Mouse (Mus musculus): Measurements from ENCODE around the gene Phc1.
A peak's percentile ranks its signal among the peaks of the same experiment; 100 is the strongest.
"Not testable (repeated sequence)": the region's sequence is repeated elsewhere in the genome, so short reads cannot be mapped to it uniquely, and the experiment has no call there.

Phc1 gene

DNA sequence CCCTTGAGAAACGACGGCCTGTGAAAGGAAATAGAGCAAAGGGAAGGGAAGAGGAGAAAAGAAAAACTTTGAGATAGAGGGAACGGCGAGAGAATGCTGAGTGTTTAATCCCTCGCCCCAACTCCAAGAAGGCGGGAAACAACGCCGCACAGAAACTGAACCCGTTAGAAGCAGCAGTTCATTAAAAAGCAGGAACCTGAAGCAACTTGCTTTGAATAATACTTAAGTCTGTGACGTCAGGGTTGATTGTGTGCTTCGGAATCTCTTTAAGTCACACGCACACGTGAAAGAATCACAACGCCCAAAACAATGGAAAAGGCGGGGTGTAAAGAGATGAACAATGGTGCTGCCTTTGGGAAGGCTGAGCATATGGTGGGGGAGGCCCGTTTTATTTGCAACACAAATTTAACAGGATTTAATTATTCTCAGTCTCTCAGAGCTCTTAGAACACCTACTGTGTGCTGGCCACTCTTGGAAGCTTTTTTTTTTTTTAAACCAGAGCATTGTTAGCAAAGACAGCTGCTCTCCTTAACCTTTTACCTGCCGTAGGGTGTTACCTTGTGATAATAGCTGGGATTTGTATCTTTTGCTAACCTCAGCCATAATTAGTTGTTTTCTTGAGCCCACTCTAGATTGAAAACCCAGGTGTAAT is at the start of gene Phc1:
Gene Phc1 (minus strand): TSS at position 213 of the 652 bp plus-strand sequence.
- peak; percentile 33 to 51 for DNase-seq (ENCODE audit: low read depth in 2 of 2, low spot score in 2 of 2)

DNA sequence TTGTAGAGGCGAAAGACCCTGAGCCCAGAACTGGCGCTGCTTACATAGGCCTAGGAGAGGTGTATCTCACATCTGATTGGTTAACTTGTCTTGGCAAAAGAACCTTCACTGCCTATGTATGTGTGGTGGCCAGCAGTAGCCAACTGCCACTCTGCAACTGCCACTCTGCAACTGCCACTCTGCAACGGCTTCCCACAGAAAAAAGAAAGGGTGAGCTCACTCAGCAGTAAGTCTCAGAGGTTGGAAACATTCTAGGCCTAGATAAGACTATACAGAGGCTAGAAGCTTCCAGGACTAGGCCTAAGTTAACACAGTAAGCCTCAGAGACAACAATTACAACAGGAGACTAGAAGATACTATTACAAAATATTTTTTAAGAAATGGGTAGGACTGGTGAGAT is 49.6 kb upstream of the Phc1 start:
- DNase-seq (ENCODE audit: low read depth in 2 of 2, low spot score in 2 of 2) = not testable (repeated sequence)

DNA sequence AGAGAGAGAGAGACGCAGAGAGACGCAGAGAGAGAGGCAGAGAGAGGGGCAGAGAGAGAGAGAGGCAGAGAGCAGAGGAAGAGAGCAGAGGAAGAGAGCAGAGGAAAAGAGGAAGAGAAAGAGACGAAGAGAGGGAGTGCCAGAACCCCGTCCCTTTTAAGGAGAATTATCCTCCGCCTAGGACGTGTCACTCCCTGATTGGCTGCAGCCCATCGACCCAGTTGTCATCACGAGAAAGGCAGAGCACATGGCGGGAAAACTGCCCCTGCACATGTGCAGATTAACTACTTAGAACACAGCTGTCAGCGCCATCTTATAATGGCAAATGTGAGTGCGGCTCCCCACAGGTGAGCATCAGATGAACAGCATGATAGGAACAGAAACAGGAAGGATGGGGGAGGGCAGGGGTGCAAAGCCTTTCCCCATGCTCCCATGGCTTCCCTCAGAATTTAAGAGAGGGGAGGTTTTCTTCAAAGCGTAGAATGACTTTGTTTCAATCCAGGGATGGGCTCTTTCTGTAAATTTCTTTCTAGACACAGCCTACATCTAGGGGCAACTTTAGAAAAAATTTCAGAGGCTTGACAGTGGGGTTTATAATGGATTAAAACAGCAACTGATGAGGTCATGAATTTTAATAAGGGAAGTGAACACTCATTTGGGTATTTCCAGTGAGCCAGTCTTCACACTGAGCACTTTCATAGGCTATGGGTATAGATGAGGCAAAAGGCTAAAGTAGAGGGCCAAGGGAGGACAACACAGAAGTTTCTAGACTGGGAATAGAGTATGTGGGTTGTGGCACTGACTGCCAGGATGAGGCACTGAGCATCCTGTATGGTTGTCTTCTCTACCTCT is 47.0 kb upstream of the Phc1 start:
- DNase-seq (ENCODE audit: low read depth in 2 of 2, low spot score in 2 of 2) = not testable (repeated sequence)

DNA sequence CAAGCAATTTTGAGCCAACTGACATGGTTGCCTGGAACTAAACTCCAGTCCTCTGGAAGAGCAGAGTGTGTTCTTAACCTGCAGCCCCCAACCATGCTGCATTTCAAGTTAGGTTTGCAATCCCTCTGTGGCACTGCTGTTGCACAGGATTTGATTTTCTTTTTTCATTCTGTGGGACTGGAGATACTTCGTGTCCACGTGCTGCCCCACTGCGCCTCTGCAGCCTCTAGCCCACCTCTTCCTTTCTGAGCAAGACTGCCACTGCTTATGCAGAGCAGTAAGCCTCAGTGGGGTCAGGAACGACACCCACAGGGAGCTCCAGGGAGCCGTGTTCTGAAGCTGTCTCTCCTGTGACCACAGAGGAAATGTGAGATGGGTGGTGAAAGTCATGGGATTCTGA is 45.4 kb upstream of the Phc1 start:
- no peak for DNase-seq (ENCODE audit: low read depth in 2 of 2, low spot score in 2 of 2)

DNA sequence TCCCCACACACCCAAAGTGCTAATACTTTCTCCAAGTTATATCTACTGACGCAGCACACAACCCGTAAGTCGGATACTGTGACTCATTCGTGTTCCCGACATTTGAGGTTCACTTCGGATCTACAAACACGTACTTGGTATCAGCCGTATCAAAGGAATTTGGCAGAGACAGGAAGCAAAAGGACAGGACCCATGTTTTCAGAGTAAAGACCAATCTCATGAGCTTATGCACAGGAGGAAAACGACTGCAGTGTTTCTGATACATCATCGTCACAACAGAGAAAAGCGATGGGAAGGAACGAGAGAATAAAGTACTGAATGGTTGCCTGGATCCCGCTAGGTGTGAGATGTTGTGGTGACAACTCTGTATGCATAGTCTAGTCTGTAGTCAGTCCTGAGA is 44.5 kb upstream of the Phc1 start:
- no peak for DNase-seq (ENCODE audit: low read depth in 2 of 2, low spot score in 2 of 2)

DNA sequence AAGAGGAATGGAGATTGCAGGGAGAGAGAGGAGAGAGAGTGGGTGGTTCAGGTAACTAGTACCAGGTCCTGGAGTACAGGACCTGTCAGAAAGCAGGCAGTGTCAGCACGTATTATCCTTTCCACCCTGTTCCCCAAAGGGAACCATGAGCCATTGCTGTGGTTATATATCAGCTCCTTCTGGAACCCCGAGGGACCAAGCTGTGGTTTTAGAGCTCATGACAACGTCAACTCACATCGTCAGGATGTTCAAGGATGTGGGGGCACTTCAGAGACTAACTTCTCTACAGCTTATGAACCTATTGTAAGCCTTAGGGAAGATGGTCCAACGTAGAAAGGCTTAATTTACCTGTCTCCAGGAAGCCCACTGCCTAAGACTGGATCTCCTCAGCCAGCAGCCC is 42.9 kb upstream of the Phc1 start:
- no peak for DNase-seq (ENCODE audit: low read depth in 2 of 2, low spot score in 2 of 2)

DNA sequence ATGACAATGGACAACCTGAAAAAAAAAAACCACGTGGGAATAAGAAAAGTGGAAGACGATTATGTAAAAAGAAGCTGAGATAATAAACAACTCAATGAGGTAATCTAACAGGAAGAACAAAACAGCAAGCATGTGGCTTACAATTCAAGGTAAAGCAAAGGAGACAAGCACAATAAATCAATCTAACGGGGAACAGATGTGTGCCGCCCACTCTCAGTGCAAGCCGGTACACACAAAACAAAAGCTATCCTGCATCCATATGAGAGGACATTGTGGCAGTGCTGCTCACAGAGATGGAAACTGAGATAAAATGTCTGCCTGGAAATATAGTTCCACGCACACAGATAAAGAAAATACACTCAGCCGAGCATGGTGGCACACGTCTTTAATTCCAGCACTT is 41.7 kb upstream of the Phc1 start:
- DNase-seq (ENCODE audit: low read depth in 2 of 2, low spot score in 2 of 2) = no peak

DNA sequence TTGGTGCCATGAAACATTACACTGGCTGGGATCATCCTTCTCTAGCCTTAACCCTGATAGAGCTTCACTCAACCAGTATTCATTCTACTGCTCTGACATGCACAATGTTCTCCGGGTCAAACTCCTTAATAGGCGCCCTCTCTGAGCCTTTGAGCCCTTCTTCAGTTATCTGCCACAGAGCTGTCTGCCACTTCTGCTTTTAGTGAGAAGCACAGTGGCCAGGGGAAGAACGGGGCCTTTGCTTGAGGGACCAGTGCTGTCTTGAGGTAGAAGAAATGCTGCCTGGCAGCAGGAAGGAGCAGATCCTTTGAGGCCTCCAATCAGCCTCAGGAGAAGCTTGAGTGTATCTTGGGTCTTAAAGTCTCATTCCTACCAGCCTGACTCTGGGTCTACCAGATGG is 27.9 kb upstream of the Phc1 start:
- no peak for DNase-seq (ENCODE audit: low read depth in 2 of 2, low spot score in 2 of 2)

DNA sequence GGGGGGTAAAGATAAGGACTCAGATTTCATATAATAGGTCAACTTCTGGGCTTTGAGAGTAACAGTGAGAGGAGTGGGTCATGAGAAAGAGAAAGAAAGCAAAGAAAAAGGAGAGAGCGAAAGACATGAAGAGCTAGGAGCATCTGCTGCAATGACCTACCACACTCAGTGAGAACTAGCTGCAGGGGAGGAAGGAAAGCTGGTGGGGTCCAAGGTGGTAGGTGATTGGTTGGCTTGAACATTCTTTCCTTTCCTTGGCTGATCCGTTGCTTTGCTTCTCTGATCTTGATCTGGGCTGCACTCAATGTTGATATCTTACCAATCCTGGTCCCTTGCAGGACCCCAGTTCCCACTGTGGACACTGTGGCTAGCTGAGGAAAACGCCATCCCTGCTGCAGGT is 26.6 kb upstream of the Phc1 start:
- no peak for DNase-seq (ENCODE audit: low read depth in 2 of 2, low spot score in 2 of 2)

DNA sequence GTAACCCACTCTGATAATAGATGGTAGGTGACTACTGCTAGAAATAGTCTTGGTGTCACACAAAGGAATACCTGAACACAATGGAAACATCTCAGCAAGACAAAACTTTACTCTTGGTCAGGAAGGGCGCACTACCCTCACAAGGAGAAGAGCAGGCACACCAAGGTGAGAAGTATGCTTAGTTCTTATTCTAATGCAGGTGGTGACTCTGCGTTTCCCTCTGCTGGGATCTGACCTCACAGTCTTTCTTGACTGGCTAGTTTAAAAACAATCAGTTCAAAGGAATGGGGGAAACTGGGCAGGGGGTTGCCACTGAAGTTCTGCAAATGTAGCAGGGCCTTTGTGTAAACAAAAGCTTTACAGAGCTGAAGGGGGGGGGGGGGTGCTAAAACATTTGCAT is 25.9 kb upstream of the Phc1 start:
- no peak for DNase-seq (ENCODE audit: low read depth in 2 of 2, low spot score in 2 of 2)

DNA sequence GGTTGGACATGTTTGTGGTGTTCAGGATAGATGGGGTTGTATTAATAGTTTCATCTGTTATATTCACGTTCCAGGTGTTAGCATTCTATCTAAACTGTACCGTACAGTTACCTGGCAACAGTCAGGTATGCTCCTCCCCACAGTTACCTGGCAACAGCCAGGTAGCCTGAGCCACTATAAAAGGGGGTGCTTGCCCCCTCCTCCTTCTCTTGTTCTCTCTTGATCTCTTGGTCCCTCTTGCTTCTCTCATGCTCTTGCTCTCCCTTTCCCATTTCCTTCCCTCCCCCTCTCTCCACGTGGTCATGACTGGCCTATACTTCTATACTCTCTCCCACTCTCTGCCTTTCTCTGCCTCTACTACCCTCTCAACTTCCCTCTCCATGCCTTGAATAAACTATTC is 25.3 kb upstream of the Phc1 start:
- no peak for DNase-seq (ENCODE audit: low read depth in 2 of 2, low spot score in 2 of 2)

DNA sequence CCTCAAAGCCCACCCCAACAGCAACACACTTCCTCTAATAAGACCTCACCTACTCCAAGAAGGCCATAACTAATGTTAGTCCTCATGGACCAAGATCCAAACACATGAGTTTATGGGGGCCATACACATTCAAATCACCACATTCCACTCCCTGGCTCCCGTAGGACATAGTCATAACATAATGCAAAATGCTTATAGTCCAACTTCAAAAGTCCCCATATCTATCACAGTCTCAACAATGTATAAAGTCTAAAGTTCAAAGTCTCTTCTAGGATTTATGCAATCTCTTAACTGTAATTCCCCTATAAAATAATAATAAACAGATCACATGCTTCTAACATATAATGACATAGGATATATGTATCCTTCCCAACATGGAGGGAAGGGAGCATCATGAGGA is 16.7 kb upstream of the Phc1 start:
- DNase-seq (ENCODE audit: low read depth in 2 of 2, low spot score in 2 of 2) = no peak

DNA sequence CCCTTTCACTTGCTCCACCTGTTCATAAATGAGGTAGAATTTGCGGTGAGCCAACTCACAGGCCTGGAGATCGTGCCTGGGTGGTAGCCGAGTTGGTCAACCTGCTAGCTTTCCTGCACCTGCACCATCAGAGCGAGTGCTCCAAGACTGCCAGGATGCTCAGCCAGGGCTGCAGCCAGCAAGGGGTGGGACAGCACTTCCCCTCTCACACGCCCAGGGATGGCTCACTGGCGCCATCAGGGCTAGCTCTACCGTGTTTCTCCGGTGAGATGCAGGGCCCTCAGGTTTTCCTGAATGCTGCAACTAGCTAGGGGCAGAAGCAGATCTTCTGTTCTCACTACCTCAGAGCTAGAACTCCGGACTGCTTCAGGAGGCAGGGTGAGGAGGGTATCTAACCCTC is 15.5 kb upstream of the Phc1 start:
- DNase-seq (ENCODE audit: low read depth in 2 of 2, low spot score in 2 of 2) = no peak

DNA sequence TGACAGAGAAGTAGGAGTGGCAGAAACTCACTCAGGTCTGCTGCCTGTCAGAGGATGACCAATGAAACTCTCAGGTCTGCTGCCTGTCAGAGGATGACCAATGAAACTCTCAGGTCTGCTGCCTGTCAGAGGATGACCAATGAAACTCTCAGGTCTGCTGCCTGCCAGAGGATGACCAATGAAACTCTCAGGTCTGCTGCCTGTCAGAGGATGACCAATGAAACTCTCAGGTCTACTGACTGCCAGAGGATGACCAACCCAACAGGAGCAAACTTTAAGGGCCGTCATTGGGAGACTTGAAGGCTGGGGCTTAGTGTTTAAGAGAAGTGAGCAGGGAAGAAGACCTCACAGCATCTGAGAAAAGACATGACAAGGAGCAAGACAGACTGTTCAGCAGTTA is 7.0 kb upstream of the Phc1 start:
- not testable (repeated sequence) for DNase-seq (ENCODE audit: low read depth in 2 of 2, low spot score in 2 of 2)

DNA sequence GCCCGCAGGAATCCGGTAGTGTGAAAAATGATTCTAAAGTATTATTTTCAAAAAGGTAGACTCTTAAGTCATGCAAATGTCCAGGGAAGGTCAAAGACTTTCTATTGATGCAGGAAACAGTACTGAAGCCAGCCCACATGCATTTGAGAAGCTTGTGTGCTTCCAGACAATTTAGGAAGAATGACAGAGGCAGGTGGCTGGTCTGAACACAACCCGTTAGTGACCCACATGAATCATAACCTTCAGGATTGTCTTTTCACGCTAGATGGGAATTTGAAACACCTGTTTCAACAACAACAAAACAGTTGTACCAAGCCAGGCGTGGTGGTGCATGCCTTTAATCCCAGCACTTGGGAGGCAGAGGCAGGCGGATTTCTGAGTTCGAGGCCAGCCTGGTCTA is 6.0 kb upstream of the Phc1 start:
- DNase-seq (ENCODE audit: low read depth in 2 of 2, low spot score in 2 of 2) = no peak

DNA sequence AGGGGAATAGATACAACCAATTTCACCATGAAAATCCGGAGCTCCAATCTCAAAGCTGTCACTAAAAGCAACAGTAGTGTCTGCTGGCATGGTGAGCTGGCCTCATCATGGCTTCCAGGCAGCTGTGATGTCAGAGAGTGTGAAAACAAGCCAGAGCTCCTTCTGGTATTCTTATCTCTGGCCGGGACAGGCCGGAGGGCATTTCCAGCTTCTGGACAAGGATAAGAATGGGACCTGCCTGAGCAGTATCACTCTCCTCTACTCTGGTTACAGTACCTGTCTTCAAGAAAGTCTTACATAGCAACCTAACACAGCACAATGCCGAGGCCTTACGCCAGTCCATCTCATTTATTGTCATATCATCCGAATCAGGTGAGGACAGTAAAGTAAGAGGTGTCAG is 5.4 kb upstream of the Phc1 start:
- DNase-seq (ENCODE audit: low read depth in 2 of 2, low spot score in 2 of 2) = no peak

DNA sequence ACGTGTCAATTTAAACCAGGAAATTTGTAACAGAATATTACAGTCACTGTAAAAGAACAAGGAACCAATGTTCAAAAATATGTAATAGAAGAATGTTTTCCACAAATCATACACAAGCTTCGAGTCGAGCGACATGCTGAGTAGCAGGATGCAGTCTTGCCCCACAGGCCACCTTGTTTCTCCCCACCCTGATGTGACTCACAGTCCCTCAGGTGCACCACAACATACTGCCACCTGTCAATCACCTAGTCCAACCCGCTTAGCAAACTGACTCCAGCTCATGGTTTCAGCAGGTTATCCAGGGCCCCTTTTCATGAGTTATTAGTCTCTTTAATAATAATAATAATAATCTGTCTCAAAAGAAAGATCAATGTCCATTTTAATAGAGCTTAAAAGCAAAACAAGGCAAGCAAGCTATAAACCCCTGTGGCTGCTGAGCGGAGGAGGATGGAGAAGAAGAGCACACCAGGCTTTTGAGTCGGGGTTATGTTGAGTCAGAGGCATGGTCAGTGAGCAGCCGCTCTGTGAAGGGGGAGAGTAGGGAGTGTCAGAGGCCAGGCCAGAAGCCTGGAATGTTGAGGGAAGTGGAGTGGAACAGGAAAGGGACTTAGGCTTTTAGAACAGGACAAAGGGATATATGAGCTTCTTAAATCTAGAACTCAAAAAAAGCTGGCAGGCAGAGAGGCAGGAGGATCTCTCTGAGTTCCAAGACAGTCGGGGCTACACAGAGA is 4.2 kb upstream of the Phc1 start:
- no peak for DNase-seq (ENCODE audit: low read depth in 2 of 2, low spot score in 2 of 2)

DNA sequence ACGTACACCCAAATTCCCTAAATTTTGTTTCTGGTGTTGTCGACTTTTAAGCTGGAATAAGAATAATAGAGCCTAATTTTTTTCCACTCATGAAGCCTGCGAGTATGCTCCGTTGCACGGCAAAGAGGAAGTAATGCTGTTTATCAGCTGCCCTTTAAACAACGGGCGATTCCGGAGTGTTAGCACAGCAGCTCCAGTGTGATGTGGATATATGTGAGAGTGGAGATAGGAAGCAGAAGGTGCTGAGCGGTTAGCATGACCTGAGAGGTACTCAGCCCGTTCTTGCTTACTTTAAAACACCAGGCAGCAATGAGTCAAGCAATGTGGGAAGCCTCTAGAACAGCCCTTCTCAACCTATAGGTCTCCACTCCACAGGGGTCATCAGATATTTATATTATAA is 3.4 kb upstream of the Phc1 start:
- no peak for DNase-seq (ENCODE audit: low read depth in 2 of 2, low spot score in 2 of 2)

DNA sequence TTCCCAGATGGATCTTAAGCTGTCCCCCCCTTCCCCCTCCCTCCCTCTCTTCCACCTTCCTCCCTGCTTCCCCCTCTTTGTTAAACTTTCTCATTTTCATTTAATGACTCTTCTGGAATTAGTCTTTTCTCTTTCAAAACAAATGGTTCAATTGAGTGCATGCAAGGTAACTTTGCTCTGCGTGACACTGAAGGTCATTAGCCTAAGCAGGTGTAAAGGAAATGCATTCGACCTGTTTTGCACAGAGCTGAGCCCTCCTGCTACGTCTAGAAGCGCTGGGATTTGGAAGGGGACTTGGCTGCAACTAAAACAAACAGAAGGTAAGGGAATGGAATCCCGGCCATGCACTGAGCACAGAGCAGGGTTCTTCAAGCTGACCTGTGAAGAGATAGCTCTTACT is 1.8 kb upstream of the Phc1 start:
- no peak for DNase-seq (ENCODE audit: low read depth in 2 of 2, low spot score in 2 of 2)

DNA sequence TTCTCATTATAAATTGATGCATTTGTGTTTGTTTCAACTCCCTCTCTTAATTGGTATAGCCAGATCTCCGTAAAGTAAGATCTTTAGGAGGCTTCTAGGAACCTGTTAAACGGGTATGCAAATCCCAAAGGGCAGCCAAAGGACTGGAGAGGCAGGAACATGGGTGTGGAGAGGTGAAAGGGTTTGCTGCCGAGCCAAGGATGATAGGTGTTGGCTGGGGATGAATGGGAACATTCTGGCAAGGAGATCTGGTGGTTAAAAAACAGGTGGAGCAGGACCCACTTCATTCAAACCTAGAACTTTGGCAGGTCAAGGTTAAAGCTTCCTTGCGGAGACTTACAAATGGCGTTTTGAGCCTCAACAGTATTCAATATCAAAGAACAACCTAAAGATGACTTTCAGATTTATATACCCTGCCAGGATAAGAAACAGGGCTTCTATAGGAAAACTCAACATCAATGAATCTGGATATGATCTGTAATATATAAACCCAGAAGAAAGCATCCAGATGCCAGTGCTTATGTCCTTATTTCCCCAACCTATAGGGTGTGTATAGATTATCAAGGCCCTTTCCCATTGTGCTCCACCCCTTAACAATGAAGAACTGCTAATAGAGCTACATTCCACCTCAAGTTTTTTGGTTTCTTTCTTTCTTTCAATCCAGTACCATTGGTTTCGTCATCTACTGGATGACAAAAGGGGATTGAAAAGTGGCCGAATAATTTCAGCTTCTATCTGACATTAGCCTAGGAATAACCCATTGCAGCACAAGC is 863 bp upstream of the Phc1 start:
- no peak for DNase-seq (ENCODE audit: low read depth in 2 of 2, low spot score in 2 of 2)

DNA sequence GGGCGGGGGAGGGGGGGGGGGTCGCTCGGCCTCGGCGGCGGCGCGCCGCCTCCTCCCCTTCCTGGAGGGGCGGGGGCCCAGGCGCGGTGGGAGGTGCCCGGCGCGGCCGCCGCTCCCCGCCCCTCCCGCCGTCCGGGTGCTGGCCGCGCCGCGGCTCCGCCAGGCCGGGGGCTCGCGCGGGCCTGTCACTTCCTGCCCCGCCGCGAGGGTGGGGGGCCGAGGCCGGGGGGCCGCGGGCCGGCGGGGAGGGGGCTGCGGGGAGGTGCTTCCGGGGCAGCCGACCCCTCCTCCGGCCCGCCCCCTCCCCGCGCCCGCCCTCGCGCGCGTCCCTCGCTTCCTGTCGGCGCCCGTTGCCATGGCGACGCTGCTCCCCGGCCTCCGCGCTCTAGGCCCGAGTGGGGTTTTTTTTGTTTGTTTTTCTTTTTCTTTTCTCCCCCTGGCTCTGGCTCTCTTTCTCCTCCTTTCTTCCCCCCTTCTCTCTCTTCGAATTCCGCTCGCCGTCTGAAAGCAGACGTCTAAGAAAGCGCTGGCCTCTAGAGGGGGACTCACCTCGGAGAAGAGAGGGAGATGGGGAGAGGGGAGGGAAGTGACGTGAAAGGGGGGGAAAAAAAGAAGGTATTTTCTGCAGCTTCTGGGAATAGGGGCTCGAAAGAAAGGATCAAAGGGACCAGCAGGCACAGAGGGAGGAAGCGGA is 566 bp downstream of the Phc1 start:
- DNase-seq (ENCODE audit: low read depth in 2 of 2, low spot score in 2 of 2) = peak; percentile 73 to 76

All from CD8-positive naive resting alpha-beta T cell, adult 2 months (primary cell).